Mouse (Mus musculus) spleen, adult 2 months (tissue): Measurements from ENCODE around the gene Zfp385b.

ENCODE experiments used
- CTCF ChIP-seq: fragments of 200-500 bp; IDR thresholded peaks from 2 replicates; pipeline ENCODE4 v1.5.1; 2011; ENCODE audit warnings: mild to moderate bottlenecking, inconsistent platforms; ENCODE audit not compliant: insufficient read depth, insufficient read length, insufficient replicate concordance; ENCODE audit errors: extremely low read depth
- POLR2A ChIP-seq: fragments of 200-500 bp; IDR thresholded peaks from 2 replicates; pipeline ENCODE4 v1.6.1; 2011; ENCODE audit warnings: low read depth, low read length, inconsistent platforms

DNA sequence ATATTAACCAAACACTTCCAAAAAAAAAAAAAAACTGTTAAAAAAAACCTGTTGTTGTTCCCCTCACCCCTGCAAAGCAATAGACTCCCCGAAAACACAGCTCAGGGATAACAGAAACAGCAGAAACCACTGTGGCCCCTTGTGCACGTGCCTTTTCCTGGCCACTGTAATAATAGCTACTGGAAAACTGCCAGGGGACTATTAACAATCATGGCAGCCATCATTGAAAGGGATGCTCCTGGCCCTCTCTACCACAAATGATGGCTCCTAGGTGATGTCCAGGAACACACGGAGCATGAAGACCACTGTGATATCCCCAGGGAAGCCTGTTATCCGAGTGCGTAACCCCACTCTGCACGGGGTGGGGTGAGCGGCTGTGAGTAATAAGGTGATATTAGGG lies 304.4 kb downstream of the Zfp385b start:
- TF ChIP-seq POLR2A, result no peak
- TF ChIP-seq CTCF, result no peak
